Mouse (Mus musculus): ENCODE data around the gene Il17re. TPM values are rescaled to one million over a fixed set of nuclear protein-coding genes. Genes with fewer than 3 reads are reported as not detected.

The Il17re gene
- polyA plus RNA-seq, 1 experiment, result not detected

DNA sequence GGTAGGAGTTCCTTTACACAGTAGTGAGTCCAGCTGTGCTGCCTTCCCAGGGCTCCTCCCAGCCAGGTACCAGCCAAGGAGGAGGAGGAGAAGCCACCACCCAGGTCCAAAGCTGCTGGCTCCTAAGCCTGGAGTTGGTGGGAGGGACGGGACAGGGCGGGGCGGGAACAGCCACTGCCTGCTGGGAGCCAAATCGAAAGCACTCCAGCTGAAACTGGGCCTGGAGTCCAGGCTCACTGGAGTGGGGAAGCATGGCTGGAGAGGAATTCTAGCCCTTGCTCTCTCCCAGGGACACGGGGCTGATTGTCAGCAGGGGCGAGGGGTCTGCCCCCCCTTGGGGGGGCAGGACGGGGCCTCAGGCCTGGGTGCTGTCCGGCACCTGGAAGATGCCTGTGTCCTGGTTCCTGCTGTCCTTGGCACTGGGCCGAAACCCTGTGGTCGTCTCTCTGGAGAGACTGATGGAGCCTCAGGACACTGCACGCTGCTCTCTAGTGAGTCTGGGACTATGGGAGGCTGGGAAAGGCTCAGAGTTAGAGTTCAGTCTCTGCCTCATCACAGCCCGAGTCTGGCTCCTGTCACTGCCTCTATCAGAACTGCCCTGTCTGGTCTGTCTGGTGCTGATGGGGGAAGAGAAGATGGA is 13.1 kb downstream of the Il17re start, which contains the start of gene Il17rc:
Gene Il17rc, plus strand, starts transcription at position 131 of the 640 bp plus-strand sequence.
- H3K27me3 ChIP-seq (ENCODE audit: control insufficient read depth, insufficient read depth, insufficient read length), result no peaks in the 10 kb centered on the region
- peak within 1 kb of the TSS; percentile 59 for H3ac ChIP-seq (ENCODE audit: control insufficient read depth, insufficient read length, low read depth)
- H3K79me2 ChIP-seq (ENCODE audit: control insufficient read depth, insufficient read depth), result no peaks in the 10 kb centered on the region
- H3K79me3 ChIP-seq (ENCODE audit: low read depth), result peaks cover 1% of the 10 kb centered on the region
- H3K36me3 ChIP-seq (ENCODE audit: control insufficient read depth, insufficient read depth), result no peaks in the 10 kb centered on the region
- TF ChIP-seq USF1 (IDR thresholded peaks at IDR 0.05; ENCODE audit: low read depth) (no peak), MYOD1 (IDR thresholded peaks at IDR 0.05; ENCODE audit: control insufficient read depth, insufficient read length, low read depth) (no peak), FOSL1 (IDR thresholded peaks at IDR 0.05; ENCODE audit: insufficient read depth, low read length, poor library complexity, severe bottlenecking) (no peak)
- H3K4me3 ChIP-seq (ENCODE audit: insufficient read depth, poor library complexity, severe bottlenecking), result peak within 1 kb of the TSS; percentile 39

DNA sequence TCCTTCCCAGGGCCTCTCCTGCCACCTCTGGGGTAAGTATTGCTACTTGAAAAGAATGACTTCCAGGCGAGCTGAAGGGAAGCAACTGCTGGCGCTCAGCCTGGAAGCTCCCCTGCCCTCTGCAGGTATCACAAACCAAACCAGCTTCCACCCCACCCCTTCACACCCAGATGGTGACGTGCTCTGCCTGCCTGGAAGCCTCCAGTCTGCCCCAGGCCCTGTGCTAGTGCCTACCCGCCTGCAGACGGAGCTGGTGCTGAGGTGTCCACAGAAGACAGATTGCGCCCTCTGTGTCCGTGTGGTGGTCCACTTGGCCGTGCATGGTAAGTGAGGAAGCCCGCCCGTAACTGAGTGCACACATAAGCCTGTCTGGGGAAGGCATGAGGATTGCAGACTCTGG is 13.8 kb downstream of the Il17re start:
- H3K79me3 ChIP-seq (ENCODE audit: low read depth), result peaks cover 1% of the 10 kb centered on the region
- no peaks in the 10 kb centered on the region for H3K27me3 ChIP-seq (ENCODE audit: control insufficient read depth, insufficient read depth, insufficient read length)
- TF ChIP-seq USF1 (IDR thresholded peaks at IDR 0.05; ENCODE audit: low read depth) (no peak), MAX (IDR thresholded peaks at IDR 0.05) (no peak), MYOG (IDR thresholded peaks at IDR 0.05; ENCODE audit: control insufficient read depth, extremely low read depth, insufficient read length) (no peak)
- H3K4me3 ChIP-seq (ENCODE audit: insufficient read depth, poor library complexity, severe bottlenecking), result peak overlapping the region; percentile 39
- H3K79me2 ChIP-seq (ENCODE audit: control insufficient read depth, insufficient read depth), result no peaks in the 10 kb centered on the region
- no peaks in the 10 kb centered on the region for H3K36me3 ChIP-seq (ENCODE audit: control insufficient read depth, insufficient read depth)
- H3ac ChIP-seq (ENCODE audit: control insufficient read depth, insufficient read length, low read depth), result peak overlapping the region; percentile 59

DNA sequence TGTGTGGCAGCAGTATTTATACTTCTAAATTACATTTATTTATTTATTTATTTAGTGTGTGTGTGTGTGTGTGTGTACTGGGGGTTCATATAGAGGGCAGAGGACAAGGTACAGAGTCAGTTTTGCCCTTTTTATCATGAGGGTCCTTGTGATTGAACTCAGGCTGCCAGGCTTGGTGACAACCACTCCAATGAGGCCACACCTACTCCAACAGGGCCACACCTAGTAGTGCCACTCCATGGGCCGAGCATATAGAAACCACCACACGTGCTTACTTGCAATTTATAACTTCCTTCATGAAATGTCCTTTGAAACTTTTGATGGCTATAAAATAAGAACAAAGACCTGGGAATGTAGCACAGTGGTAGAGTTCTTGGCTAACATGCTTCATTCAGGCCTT is 15.0 kb downstream of the Il17re start:
- H3K27me3 ChIP-seq (ENCODE audit: control insufficient read depth, insufficient read depth, insufficient read length), result no peaks in the 10 kb centered on the region
- H3K79me3 ChIP-seq (ENCODE audit: low read depth), result peaks cover 1% of the 10 kb centered on the region
- H3K36me3 ChIP-seq (ENCODE audit: control insufficient read depth, insufficient read depth), result no peaks in the 10 kb centered on the region
- H3K79me2 ChIP-seq (ENCODE audit: control insufficient read depth, insufficient read depth), result no peaks in the 10 kb centered on the region
- no peak overlapping the region for H3K4me3 ChIP-seq (ENCODE audit: insufficient read depth, poor library complexity, severe bottlenecking)
- H3ac ChIP-seq (ENCODE audit: control insufficient read depth, insufficient read length, low read depth), result no peak overlapping the region
- TF ChIP-seq CEBPB (IDR thresholded peaks at IDR 0.05; ENCODE audit: low read depth), result no peak
- TF ChIP-seq FOSL1 (IDR thresholded peaks at IDR 0.05; ENCODE audit: insufficient read depth, low read length, poor library complexity, severe bottlenecking), result no peak
- no peak for TF ChIP-seq MYOG (IDR thresholded peaks at IDR 0.05; ENCODE audit: control insufficient read depth, extremely low read depth, insufficient read length)
- no peak for TF ChIP-seq MAX (IDR thresholded peaks at IDR 0.05)
- no peak for TF ChIP-seq USF1 (IDR thresholded peaks at IDR 0.05; ENCODE audit: low read depth)
- no peak for TF ChIP-seq CTCF (IDR thresholded peaks at IDR 0.05; ENCODE audit: control insufficient read depth, insufficient read depth, insufficient read length)
- no peak for TF ChIP-seq MYOD1 (IDR thresholded peaks at IDR 0.05; ENCODE audit: control insufficient read depth, insufficient read length, low read depth)

- Histone ChIP-seq H3ac (ENCODE audit: control insufficient read depth, insufficient read length, low read depth) (no peak overlapping the region), H3K36me3 (ENCODE audit: control insufficient read depth, insufficient read depth) (no peaks in the 10 kb centered on the region), H3K79me3 (ENCODE audit: low read depth) (peaks cover 1% of the 10 kb centered on the region), H3K4me3 (ENCODE audit: insufficient read depth, poor library complexity, severe bottlenecking) (no peak overlapping the region), H3K27me3 (ENCODE audit: control insufficient read depth, insufficient read depth, insufficient read length) (no peaks in the 10 kb centered on the region), H3K79me2 (ENCODE audit: control insufficient read depth, insufficient read depth) (no peaks in the 10 kb centered on the region)
- no peak for TF ChIP-seq USF1 (IDR thresholded peaks at IDR 0.05; ENCODE audit: low read depth)
Measured at GRCm38 (mm10) chr6:113473715-113474114, 15.4 kb downstream of the Il17re start.

- H3K36me3 ChIP-seq (ENCODE audit: control insufficient read depth, insufficient read depth), result no peaks in the 10 kb centered on the region
- no peak overlapping the region for H3ac ChIP-seq (ENCODE audit: control insufficient read depth, insufficient read length, low read depth)
- no peak for TF ChIP-seq CTCF (IDR thresholded peaks at IDR 0.05; ENCODE audit: control insufficient read depth, insufficient read depth, insufficient read length)
- TF ChIP-seq MYOG (IDR thresholded peaks at IDR 0.05; ENCODE audit: control insufficient read depth, extremely low read depth, insufficient read length), result no peak
- H3K79me2 ChIP-seq (ENCODE audit: control insufficient read depth, insufficient read depth), result no peaks in the 10 kb centered on the region
- H3K27me3 ChIP-seq (ENCODE audit: control insufficient read depth, insufficient read depth, insufficient read length), result no peaks in the 10 kb centered on the region
- H3K4me3 ChIP-seq (ENCODE audit: insufficient read depth, poor library complexity, severe bottlenecking), result no peak overlapping the region
- H3K79me3 ChIP-seq (ENCODE audit: low read depth), result no peaks in the 10 kb centered on the region
Measured at GRCm38 (mm10) chr6:113477353-113477752, 19.1 kb downstream of the Il17re start.

DNA sequence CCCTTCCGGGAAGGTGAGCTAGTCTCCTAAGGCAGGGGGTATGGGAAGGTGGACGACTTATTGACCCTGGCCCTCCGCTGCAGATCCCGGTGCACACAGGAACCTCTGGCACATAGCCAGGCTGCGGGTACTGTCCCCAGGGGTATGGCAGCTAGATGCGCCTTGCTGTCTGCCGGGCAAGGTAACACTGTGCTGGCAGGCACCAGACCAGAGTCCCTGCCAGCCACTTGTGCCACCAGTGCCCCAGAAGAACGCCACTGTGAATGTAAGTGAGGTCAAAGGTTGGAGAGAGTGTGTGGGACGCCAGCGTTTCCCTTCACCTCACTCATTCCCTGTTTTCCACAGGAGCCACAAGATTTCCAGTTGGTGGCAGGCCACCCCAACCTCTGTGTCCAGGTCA is 20.6 kb downstream of the Il17re start:
- no peak for TF ChIP-seq FOSL1 (IDR thresholded peaks at IDR 0.05; ENCODE audit: insufficient read depth, low read length, poor library complexity, severe bottlenecking)
- no peak for TF ChIP-seq CTCF (IDR thresholded peaks at IDR 0.05; ENCODE audit: control insufficient read depth, insufficient read depth, insufficient read length)
- TF ChIP-seq CEBPB (IDR thresholded peaks at IDR 0.05; ENCODE audit: low read depth), result no peak
- TF ChIP-seq MYOD1 (IDR thresholded peaks at IDR 0.05; ENCODE audit: control insufficient read depth, insufficient read length, low read depth), result no peak
- no peak for TF ChIP-seq MAX (IDR thresholded peaks at IDR 0.05)
- TF ChIP-seq USF1 (IDR thresholded peaks at IDR 0.05; ENCODE audit: low read depth), result no peak
- TF ChIP-seq MYOG (IDR thresholded peaks at IDR 0.05; ENCODE audit: control insufficient read depth, extremely low read depth, insufficient read length), result no peak
- Histone ChIP-seq H3K27me3 (ENCODE audit: control insufficient read depth, insufficient read depth, insufficient read length) (no peaks in the 10 kb centered on the region), H3K79me3 (ENCODE audit: low read depth) (no peaks in the 10 kb centered on the region), H3ac (ENCODE audit: control insufficient read depth, insufficient read length, low read depth) (no peak overlapping the region), H3K36me3 (ENCODE audit: control insufficient read depth, insufficient read depth) (no peaks in the 10 kb centered on the region), H3K4me3 (ENCODE audit: insufficient read depth, poor library complexity, severe bottlenecking) (no peak overlapping the region), H3K79me2 (ENCODE audit: control insufficient read depth, insufficient read depth) (no peaks in the 10 kb centered on the region)
